Comparison of ENCODE assay signal across 17 mouse cellular contexts in the genomic region with DNA sequence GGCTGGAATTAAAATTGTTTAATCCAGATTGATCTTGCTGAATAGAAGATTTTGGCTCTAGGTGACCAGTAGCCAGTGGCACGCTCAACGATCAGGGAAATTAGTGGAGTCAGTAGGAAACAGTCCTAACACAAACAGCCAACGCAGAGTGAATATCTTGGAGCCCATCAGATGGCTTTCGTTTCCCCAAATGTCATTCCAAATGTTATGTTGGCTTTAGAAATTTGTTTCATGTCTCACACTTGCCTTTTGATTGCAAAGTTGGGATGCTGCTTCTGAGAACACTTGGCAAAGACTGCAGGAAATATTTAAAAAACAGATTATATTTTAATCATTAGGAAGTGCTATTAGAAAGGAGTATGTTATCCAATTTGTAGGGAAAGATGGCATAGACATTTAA.
"Had no signal": no experiment of that assay in that cellular context is flagged by ENCODE, and none has a peak within 500 bp of the region (broad histone marks: within the 10 kb centered on the region; RNA-seq: fewer than 3 reads in every experiment).

No protein-coding gene starts in this region.

- H3K9me3 ChIP-seq: limb, embryonic 10.5 days; liver, embryonic 15.5 days; midbrain, embryonic 10.5 days; neural tube, embryonic 15.5 days had no signal

- H3K27me3 ChIP-seq: liver, embryonic 15.5 days; neural tube, embryonic 15.5 days had no signal

- DNase-seq: kidney, adult 11 months; kidney, adult 9 months; kidney, postnatal 36 days; lung, embryonic 14.5 days; lung, postnatal 10 days; lung, postnatal 4 days; midbrain, embryonic 14.5 days; right cerebral cortex, adult 18-20 months; right cerebral cortex, postnatal 25 days; thymus, postnatal 4 days had no signal

- H3K36me3 ChIP-seq: limb, embryonic 10.5 days; liver, embryonic 15.5 days; midbrain, embryonic 10.5 days; neural tube, embryonic 15.5 days had no signal

- H3K4me3 ChIP-seq: limb, embryonic 10.5 days; liver, embryonic 15.5 days; midbrain, embryonic 10.5 days; myocyte; neural tube, embryonic 15.5 days had no signal

- H3K27ac ChIP-seq: kidney, postnatal 0 days; limb, embryonic 10.5 days; liver, embryonic 15.5 days; midbrain, embryonic 10.5 days; neural tube, embryonic 15.5 days had no signal

- H3K9ac ChIP-seq: liver, embryonic 15.5 days; lung, embryonic 14.5 days; neural tube, embryonic 15.5 days had no signal

- H3K4me1 ChIP-seq: limb, embryonic 10.5 days; liver, embryonic 15.5 days; midbrain, embryonic 10.5 days; neural tube, embryonic 15.5 days had no signal

- H3K4me2 ChIP-seq: liver, embryonic 11.5 days; liver, embryonic 15.5 days; lung, embryonic 14.5 days; neural tube, embryonic 15.5 days had no signal
